Mouse (Mus musculus) forebrain, embryonic 16.5 days (tissue): ENCODE measurements at regions not wholly inside any gene's neighbourhood (a gene's known extent, or its start where the extent isn't known, plus 50 kb on each side); places are given as distances from the start of the nearest gene placed in this dataset.

Experiments
- ATAC-seq: fragments of 200-750 bp; cut with Nextera tagmentation; 2 replicates; pipeline ENCODE4 v1.8.0; 2017; ENCODE audit warnings: mild to moderate bottlenecking, moderate library complexity
- H3K27ac ChIP-seq: fragments of 300-500 bp; sonication (generic); 2 replicates; pipeline ENCODE4 v1.5.1; 2014; ENCODE audit warnings: low read length, control low read depth
- H3K27me3 ChIP-seq: fragments of 300-500 bp; sonication (generic); replicated peaks from 2 replicates; pipeline ENCODE4 v1.6.1; 2014; ENCODE audit warnings: low read length; ENCODE audit not compliant: control insufficient read depth, insufficient read depth
- H3K36me3 ChIP-seq: fragments of 300-500 bp; sonication (generic); 2 replicates; pipeline ENCODE4 v1.6.1; 2014; ENCODE audit not compliant: control insufficient read depth, insufficient read depth
- H3K4me1 ChIP-seq: fragments of 300-500 bp; sonication (generic); replicated peaks from 2 replicates; pipeline ENCODE4 v1.6.1; 2014; ENCODE audit warnings: low read length; ENCODE audit not compliant: control insufficient read depth, insufficient read depth
- H3K4me2 ChIP-seq: fragments of 300-500 bp; sonication (generic); 2 replicates; pipeline ENCODE4 v1.6.1; 2014; ENCODE audit warnings: mild to moderate bottlenecking, low read length, control low read depth
- H3K4me3 ChIP-seq: fragments of 300-500 bp; sonication (generic); replicated peaks from 2 replicates; pipeline ENCODE4 v1.5.1; 2014; ENCODE audit warnings: mild to moderate bottlenecking, low read length, control low read depth
- H3K9ac ChIP-seq: fragments of 300-500 bp; sonication (generic); replicated peaks from 2 replicates; pipeline ENCODE4 v1.6.1; 2014; ENCODE audit warnings: low read depth, low read length, control low read depth
- H3K9me3 ChIP-seq: fragments of 300-500 bp; sonication (generic); 2 replicates; pipeline ENCODE4 v1.6.1; 2016; ENCODE audit warnings: low read length; ENCODE audit not compliant: control insufficient read depth
- WGBS: fragments of 180-500 bp; shearing (Covaris S2); extraction: QIAGEN DNeasy Blood & Tissue Kit; methylation state at CpG from one replicate; pipeline ENCODE4 v1.1.7; 2014; 5-methylcytosine and 5-hydroxymethylcytosine counted together

- H3K9me3 ChIP-seq, result no peaks in the 10 kb centered on the region
- no peak overlapping the region for H3K9ac ChIP-seq
- H3K27ac ChIP-seq, result no peak overlapping the region
- WGBS, result 26% methylated on average over 1 of the region's 1 CpGs
- no peaks in the 10 kb centered on the region for H3K27me3 ChIP-seq
- H3K4me3 ChIP-seq, result no peak overlapping the region
- no peak overlapping the region for H3K4me2 ChIP-seq
- no peaks in the 10 kb centered on the region for H3K36me3 ChIP-seq
- H3K4me1 ChIP-seq, result no peaks in the 10 kb centered on the region; the same call in 1 of the 2 replicates
- no peak for ATAC-seq
These were observed 576.2 kb upstream of the Arpp21 start for GRCm38 (mm10) chr9:112811946-112812345.

- Histone ChIP-seq H3K27ac (no peak overlapping the region), H3K4me2 (no peak overlapping the region), H3K36me3 (no peaks in the 10 kb centered on the region), H3K9me3 (no peaks in the 10 kb centered on the region), H3K4me1 (no peaks in the 10 kb centered on the region), H3K4me3 (no peak overlapping the region), H3K9ac (no peak overlapping the region), H3K27me3 (no peaks in the 10 kb centered on the region)
- WGBS, result 30% methylated on average over 2 of the region's 2 CpGs
- ATAC-seq, result no peak
These were observed 564.0 kb upstream of the Arpp21 start for GRCm38 (mm10) chr9:112799583-112800220.

- ATAC-seq, result no peak
- WGBS, result 70% methylated on average over 2 of the region's 2 CpGs
- H3K9ac ChIP-seq, result no peak overlapping the region
These were observed 557.8 kb upstream of the Arpp21 start for GRCm38 (mm10) chr9:112793537-112793936.

DNA sequence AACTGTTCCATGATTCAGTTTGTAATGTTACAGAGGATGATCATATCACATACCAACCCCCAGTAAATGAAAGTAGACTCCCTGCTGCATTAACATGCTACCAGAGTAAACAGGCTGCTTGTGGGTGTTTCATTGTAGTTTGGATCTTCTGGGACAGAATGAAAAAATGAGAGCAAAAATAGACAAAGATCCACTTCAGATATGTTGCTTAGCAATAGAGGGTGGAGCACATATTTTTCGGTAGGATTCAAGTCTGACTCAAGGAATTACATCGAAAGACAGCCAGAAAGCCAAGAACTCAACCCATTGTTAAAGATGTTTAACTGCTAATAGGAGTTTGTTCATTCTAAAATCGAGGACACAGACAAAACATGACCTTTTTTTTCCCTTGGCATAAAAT, 536.2 kb upstream of the Arpp21 start:
- no peak for ATAC-seq
- Histone ChIP-seq H3K4me3 (no peak overlapping the region), H3K4me2 (no peak overlapping the region), H3K4me1 (no peaks in the 10 kb centered on the region), H3K9ac (no peak overlapping the region), H3K9me3 (no peaks in the 10 kb centered on the region), H3K27me3 (no peaks in the 10 kb centered on the region), H3K27ac (no peak overlapping the region), H3K36me3 (no peaks in the 10 kb centered on the region)
- 81% methylated on average over 3 of the region's 3 CpGs for WGBS

More at GRCm38 (mm10) chr9:112793537-112793936, 557.8 kb upstream of the Arpp21 start:
- H3K27ac ChIP-seq, result no peak overlapping the region
- H3K4me1 ChIP-seq, result no peaks in the 10 kb centered on the region
- no peak overlapping the region for H3K4me3 ChIP-seq
- H3K9me3 ChIP-seq, result no peaks in the 10 kb centered on the region
- H3K27me3 ChIP-seq, result no peaks in the 10 kb centered on the region
- H3K36me3 ChIP-seq, result no peaks in the 10 kb centered on the region
- H3K4me2 ChIP-seq, result no peak overlapping the region

GRCm38 (mm10) chr9:112744616-112745015, 508.9 kb upstream of the Arpp21 start:
- no peak for ATAC-seq
- no peak overlapping the region for H3K27ac ChIP-seq
- no peaks in the 10 kb centered on the region for H3K36me3 ChIP-seq
- no peak overlapping the region for H3K4me2 ChIP-seq
- no peaks in the 10 kb centered on the region for H3K4me1 ChIP-seq
- no peaks in the 10 kb centered on the region for H3K9me3 ChIP-seq
- no peaks in the 10 kb centered on the region for H3K27me3 ChIP-seq
- WGBS, result 59% methylated on average over 5 of the region's 5 CpGs
- H3K4me3 ChIP-seq, result no peak overlapping the region
- no peak overlapping the region for H3K9ac ChIP-seq

DNA sequence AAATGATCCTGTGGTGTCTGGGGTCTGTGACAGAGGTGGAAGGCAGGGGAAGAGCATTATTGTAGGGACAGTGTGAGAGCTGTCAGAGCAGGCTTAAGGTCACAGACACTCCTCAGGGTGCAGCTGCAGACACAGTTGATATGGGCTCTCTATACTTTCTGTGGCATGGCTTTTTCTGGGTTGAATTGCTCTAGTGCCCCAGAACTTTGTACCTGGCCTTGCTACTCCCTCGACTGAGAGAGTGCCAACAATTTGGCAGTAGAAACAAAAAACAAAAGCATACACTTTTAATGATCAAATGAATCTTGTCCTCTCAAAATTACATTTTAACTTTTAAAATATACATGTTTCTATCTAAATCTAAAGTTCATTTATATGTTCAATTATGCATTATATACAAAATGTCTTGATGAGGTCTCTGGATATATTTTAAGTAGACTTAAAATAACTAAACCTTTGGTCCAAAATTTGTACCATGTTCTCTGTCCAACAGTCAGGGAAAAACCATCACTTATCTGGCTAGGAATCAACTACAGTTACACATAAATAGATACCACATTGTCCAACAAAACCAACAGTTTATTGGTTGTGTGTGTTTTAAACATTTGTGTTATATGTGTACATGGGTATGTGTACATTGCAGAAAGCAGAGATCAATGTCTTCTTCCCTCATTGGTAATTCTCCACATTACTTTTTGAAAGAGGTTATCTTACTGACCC, 508.3 kb upstream of the Arpp21 start:
- no peaks in the 10 kb centered on the region for H3K27me3 ChIP-seq
- H3K4me3 ChIP-seq, result no peak overlapping the region
- no peaks in the 10 kb centered on the region for H3K4me1 ChIP-seq
- no peaks in the 10 kb centered on the region for H3K36me3 ChIP-seq
- no peak for ATAC-seq
- no peak overlapping the region for H3K9ac ChIP-seq
- H3K9me3 ChIP-seq, result no peaks in the 10 kb centered on the region
- WGBS, result 65% methylated on average over 1 of the region's 1 CpGs
- no peak overlapping the region for H3K27ac ChIP-seq
- H3K4me2 ChIP-seq, result no peak overlapping the region

- Histone ChIP-seq H3K9me3 (no peaks in the 10 kb centered on the region), H3K4me2 (no peak overlapping the region), H3K27ac (no peak overlapping the region), H3K4me1 (no peaks in the 10 kb centered on the region; the same call in 1 of the 2 replicates), H3K36me3 (no peaks in the 10 kb centered on the region), H3K9ac (no peak overlapping the region), H3K4me3 (no peak overlapping the region), H3K27me3 (no peaks in the 10 kb centered on the region)
- no peak for ATAC-seq
These were observed 500.0 kb upstream of the Arpp21 start for GRCm38 (mm10) chr9:112735761-112736160.

- 16% methylated on average over 8 of the region's 8 CpGs for WGBS
- H3K27me3 ChIP-seq, result no peaks in the 10 kb centered on the region
- H3K27ac ChIP-seq, result no peak overlapping the region
- H3K9me3 ChIP-seq, result no peaks in the 10 kb centered on the region
- peaks cover 11% of the 10 kb centered on the region for H3K4me1 ChIP-seq
- peak; percentile 52 for ATAC-seq
- H3K9ac ChIP-seq, result no peak overlapping the region
- 0 out of 2 replicates have a peak overlapping the region, but pooled peaks have one; percentile 7 for H3K4me2 ChIP-seq
- H3K4me3 ChIP-seq, result no peak overlapping the region
- H3K36me3 ChIP-seq, result no peaks in the 10 kb centered on the region
These were observed 489.8 kb upstream of the Arpp21 start for GRCm38 (mm10) chr9:112725523-112725922.

DNA sequence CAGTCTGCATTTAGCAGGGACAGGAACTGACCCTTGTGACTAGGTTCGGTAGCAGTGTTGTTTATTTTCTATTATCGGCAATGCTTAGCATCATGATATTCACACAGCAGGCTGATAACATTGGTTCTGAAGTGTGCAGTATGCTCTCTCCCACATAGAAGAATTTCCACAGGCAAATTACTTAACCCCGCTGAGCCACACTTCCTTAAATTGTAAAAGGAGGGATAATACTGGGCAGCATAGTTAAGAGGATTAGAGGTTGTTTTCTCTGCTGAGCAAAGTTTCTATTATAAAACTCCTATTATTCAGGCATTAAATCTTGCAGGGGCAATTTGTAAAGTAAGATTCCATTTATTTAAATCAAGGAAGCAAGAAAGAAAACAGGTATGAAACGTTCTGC, 489.4 kb upstream of the Arpp21 start:
- Histone ChIP-seq H3K4me2 (0 out of 2 replicates have a peak overlapping the region, but pooled peaks have one; percentile 7), H3K4me3 (no peak overlapping the region), H3K4me1 (peaks cover 11% of the 10 kb centered on the region), H3K9me3 (no peaks in the 10 kb centered on the region), H3K36me3 (no peaks in the 10 kb centered on the region), H3K27me3 (no peaks in the 10 kb centered on the region), H3K9ac (no peak overlapping the region), H3K27ac (no peak overlapping the region)
- ATAC-seq, result no peak
- 4% methylated on average over 4 of the region's 4 CpGs for WGBS
